In genomic region chr13:55693243-55693721, GRCm38 (mm10) we compare ENCODE assay signal across 8 mouse cellular contexts. TPM values are rescaled to one million over a fixed set of nuclear protein-coding genes. Genes with fewer than 3 reads are reported as not detected.
DNase-seq lines count a peak whose midpoint lies in the region; ATAC-seq and TF ChIP-seq lines count a peak whose summit lies in the region.

No protein-coding gene starts in this region.

- no peak for TF ChIP-seq POLR2A in testis, adult 2 months (IDR thresholded peaks at IDR 0.05; ENCODE audit: control insufficient read depth, low read depth, low read length)
- no peak for TF ChIP-seq POLR2A in small intestine, adult 2 months (IDR thresholded peaks at IDR 0.05; ENCODE audit: low read depth, low read length)

- H3K4me1 ChIP-seq in testis, adult 2 months (ENCODE audit: control insufficient read depth, insufficient read depth, low read length): peaks cover 4% of the 10 kb centered on the region; the same call in 1 of the 2 replicates
- H3K4me1 ChIP-seq in hindbrain, embryonic 11.5 days (replicated peaks; ENCODE audit: control insufficient read depth, insufficient read depth, low read length): no peaks in the 10 kb centered on the region; the same call in 1 of the 2 replicates
- peaks cover 15% of the 10 kb centered on the region for H3K4me1 ChIP-seq in lung, embryonic 14.5 days (ENCODE audit: insufficient read depth)
- no peaks in the 10 kb centered on the region; the same call in 1 of the 2 replicates for H3K4me1 ChIP-seq in small intestine, adult 2 months (ENCODE audit: control insufficient read depth, insufficient read depth, insufficient read length, low read length)

- H3K4me2 ChIP-seq in hindbrain, embryonic 11.5 days (replicated peaks; ENCODE audit: low read depth, low read length): peak overlapping the region; percentile 71
- H3K4me2 ChIP-seq in lung, embryonic 14.5 days: peak overlapping the region; percentile 86

- ATAC-seq in cerebellum, adult (ENCODE audit: insufficient number of reproducible peaks, low FRiP score, low TSS enrichment): peak; percentile 78
- peak; percentile 75 for ATAC-seq in hindbrain, embryonic 11.5 days (ENCODE audit: low FRiP score)
- ATAC-seq in lung, embryonic 14.5 days (ENCODE audit: insufficient read depth): peak; percentile 76

- 0% methylated on average over 36 of the region's 70 CpGs for WGBS in hindbrain, embryonic 11.5 days
- under 1% methylated on average over 39 of the region's 70 CpGs for WGBS in lung, embryonic 14.5 days
- under 1% methylated on average over 70 of the region's 70 CpGs for WGBS in small intestine, adult 2 months

- H3K36me3 ChIP-seq in testis, adult 2 months (ENCODE audit: control insufficient read depth, insufficient read depth, low read length): no peaks in the 10 kb centered on the region
- H3K36me3 ChIP-seq in hindbrain, embryonic 11.5 days (ENCODE audit: control insufficient read depth, insufficient read depth, low read length): no peaks in the 10 kb centered on the region
- H3K36me3 ChIP-seq in lung, embryonic 14.5 days (ENCODE audit: insufficient read depth): 0 out of 2 replicates have a peak, but pooled peaks cover 6% of the 10 kb centered on the region
- H3K36me3 ChIP-seq in small intestine, adult 2 months (ENCODE audit: control insufficient read depth, insufficient read depth, low read length): peaks cover 2% of the 10 kb centered on the region; the same call in 1 of the 2 replicates

- H3K4me3 ChIP-seq in testis, adult 2 months (ENCODE audit: control insufficient read depth, low read depth, low read length): peak overlapping the region; percentile 94
- peak overlapping the region; percentile 82 for H3K4me3 ChIP-seq in hindbrain, embryonic 11.5 days (ENCODE audit: low read depth, low read length)
- H3K4me3 ChIP-seq in lung, embryonic 14.5 days (ENCODE audit: low read depth, low read length): peak overlapping the region; percentile 89
- peak overlapping the region; percentile 99 for H3K4me3 ChIP-seq in small intestine, adult 2 months (ENCODE audit: low read depth, low read length)

- H3K9me3 ChIP-seq in hindbrain, embryonic 11.5 days (ENCODE audit: control insufficient read depth, low read length): no peaks in the 10 kb centered on the region
- no peaks in the 10 kb centered on the region for H3K9me3 ChIP-seq in lung, embryonic 14.5 days (ENCODE audit: low read depth, low read length)

- no peak for DNase-seq in cerebellum, postnatal 25 days
- DNase-seq in testis, postnatal 10 days (ENCODE audit: low spot score): no peak
- DNase-seq in hindbrain, embryonic 11.5 days (ENCODE audit: low spot score): peak; percentile 70
- DNase-seq in lung, embryonic 14.5 days: peak; percentile 71
- DNase-seq in layer of hippocampus, postnatal 36 days: no peak

- no peak for TF ChIP-seq CTCF in testis, adult 2 months (IDR thresholded peaks at IDR 0.05; ENCODE audit: control insufficient read depth, insufficient read depth, insufficient replicate concordance, low read depth, low read length)
- no peak for TF ChIP-seq CTCF in lung, embryonic 14.5 days (IDR thresholded peaks at IDR 0.05; ENCODE audit: low read depth)
- no peak for TF ChIP-seq CTCF in small intestine, adult 2 months (IDR thresholded peaks at IDR 0.05; ENCODE audit: extremely low read depth, insufficient read length, insufficient replicate concordance, low read depth, low read length)

- H3K27me3 ChIP-seq in testis, adult 2 months (ENCODE audit: control insufficient read depth, insufficient read depth, low read length): no peaks in the 10 kb centered on the region
- H3K27me3 ChIP-seq in hindbrain, embryonic 11.5 days (ENCODE audit: control insufficient read depth, insufficient read depth, low read length): no peaks in the 10 kb centered on the region
- no peaks in the 10 kb centered on the region for H3K27me3 ChIP-seq in lung, embryonic 14.5 days (ENCODE audit: insufficient read depth, low read length)
- H3K27me3 ChIP-seq in small intestine, adult 2 months (ENCODE audit: control insufficient read depth, insufficient read depth, low read length): no peaks in the 10 kb centered on the region

- H3K27ac ChIP-seq in testis, adult 2 months (ENCODE audit: control insufficient read depth, insufficient read depth, low read depth, low read length): peak overlapping the region; percentile 90
- H3K27ac ChIP-seq in hindbrain, embryonic 11.5 days (ENCODE audit: low read depth, low read length): peak overlapping the region; percentile 97
- H3K27ac ChIP-seq in lung, embryonic 14.5 days (ENCODE audit: low read depth): peak overlapping the region; percentile 98
- H3K27ac ChIP-seq in small intestine, adult 2 months (ENCODE audit: insufficient read depth, low read depth, low read length): peak overlapping the region; percentile 78

- peak overlapping the region; percentile 95 for H3K9ac ChIP-seq in hindbrain, embryonic 11.5 days (ENCODE audit: low read depth, low read length)
- peak overlapping the region; percentile 100 for H3K9ac ChIP-seq in lung, embryonic 14.5 days

RNA-seq across cellular contexts. Expression of gene B230219D22Rik, which starts 0.4 kb away (rescaled TPM):
- polyA plus RNA-seq in testis, adult 2 months (2012; rRNA removed): 6.1 and 7.6 TPM in 2 replicates
- 69.5 and 74.3 TPM in 2 replicates for polyA plus RNA-seq in hindbrain, embryonic 11.5 days (2014; fragmentation: Nextera tagmentation; extraction: Ambion mirVana)
- polyA plus RNA-seq in lung, embryonic 14.5 days (2014; fragmentation: Nextera tagmentation; extraction: Ambion mirVana): 79.7 and 84.8 TPM in 2 replicates
- 4.9 and 7.5 TPM in 2 replicates for polyA plus RNA-seq in small intestine, adult 2 months (2012; rRNA removed)
- total RNA-seq in layer of hippocampus, postnatal 36 days (2021): 10 to 100 TPM; 80.7 to 84.1 TPM

RNA-seq across cellular contexts. Expression of gene Txndc15, which starts 21.2 kb away (rescaled TPM):
- 7.8 and 8.1 TPM in 2 replicates for polyA plus RNA-seq in testis, adult 2 months (2012; rRNA removed)
- polyA plus RNA-seq in hindbrain, embryonic 11.5 days (2014; fragmentation: Nextera tagmentation; extraction: Ambion mirVana): 103 and 108 TPM in 2 replicates
- 76.4 and 76.6 TPM in 2 replicates for polyA plus RNA-seq in lung, embryonic 14.5 days (2014; fragmentation: Nextera tagmentation; extraction: Ambion mirVana)
- 21.5 and 32.8 TPM in 2 replicates for polyA plus RNA-seq in small intestine, adult 2 months (2012; rRNA removed)
- total RNA-seq in layer of hippocampus, postnatal 36 days (2021): 10 to 100 TPM; 74.8 to 78.1 TPM

RNA-seq across cellular contexts. Expression of gene Pcbd2, which starts 33.9 kb away (rescaled TPM):
- polyA plus RNA-seq in testis, adult 2 months (2012; rRNA removed): 4.8 and 6.3 TPM in 2 replicates
- polyA plus RNA-seq in hindbrain, embryonic 11.5 days (2014; fragmentation: Nextera tagmentation; extraction: Ambion mirVana): 27.9 and 29.9 TPM in 2 replicates
- 55.5 and 59.7 TPM in 2 replicates for polyA plus RNA-seq in lung, embryonic 14.5 days (2014; fragmentation: Nextera tagmentation; extraction: Ambion mirVana)
- 5.9 and 20.2 TPM in 2 replicates for polyA plus RNA-seq in small intestine, adult 2 months (2012; rRNA removed)
- total RNA-seq in layer of hippocampus, postnatal 36 days (2021): 10 to 100 TPM; 32.5 to 35.4 TPM

RNA-seq across cellular contexts. Expression of gene Ddx46, which starts 58.5 kb away (rescaled TPM):
- polyA plus RNA-seq in testis, adult 2 months (2012; rRNA removed): 25.3 and 27.7 TPM in 2 replicates
- 47.2 and 50.8 TPM in 2 replicates for polyA plus RNA-seq in hindbrain, embryonic 11.5 days (2014; fragmentation: Nextera tagmentation; extraction: Ambion mirVana)
- polyA plus RNA-seq in lung, embryonic 14.5 days (2014; fragmentation: Nextera tagmentation; extraction: Ambion mirVana): 38.5 and 43.7 TPM in 2 replicates
- polyA plus RNA-seq in small intestine, adult 2 months (2012; rRNA removed): 2.2 and 5.1 TPM in 2 replicates
- total RNA-seq in layer of hippocampus, postnatal 36 days (2021): 10 to 100 TPM; 47.4 to 52.6 TPM

Comparison
In these comparisons a context has a peak if more than half of its experiments do, and no peak if none do; other contexts are left out.
1. DNase-seq: peak in hindbrain, embryonic 11.5 days (single experiment) and lung, embryonic 14.5 days (single experiment); none in cerebellum, postnatal 25 days (0 of 2), testis, postnatal 10 days (single experiment) and layer of hippocampus, postnatal 36 days (0 of 2).
2. Peak in every context shown above with its lines, with median percentiles within 50 percentile points of each other: ATAC-seq, H3K27ac ChIP-seq and H3K4me3 ChIP-seq.